9 mouse cellular contexts compared by ENCODE assay signal in the genomic region with DNA sequence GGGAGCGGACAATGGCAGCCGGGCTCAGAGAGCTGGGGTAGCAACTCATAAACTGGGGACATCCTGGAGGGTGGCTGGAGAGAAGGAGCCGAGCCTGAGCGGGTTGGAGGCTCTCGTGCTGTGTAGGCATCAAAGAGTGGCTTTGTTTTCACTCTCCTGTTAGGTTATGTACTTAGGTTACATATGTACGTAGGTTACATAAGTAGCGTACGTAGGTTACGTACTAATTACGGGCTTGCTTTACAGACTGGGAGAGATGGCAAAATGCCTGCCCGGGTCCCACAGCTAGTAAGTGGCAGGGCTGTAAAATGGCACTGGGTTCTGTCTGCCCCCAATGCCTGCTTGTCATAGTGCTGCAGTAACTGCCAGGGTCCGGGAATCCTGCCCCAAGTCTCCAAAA. TPM values are rescaled to one million over a fixed set of nuclear protein-coding genes. Genes with fewer than 3 reads are reported as not detected.
DNase-seq lines count a peak whose midpoint lies in the region; ATAC-seq lines count a peak whose summit lies in the region.
"Had no signal": no experiment of that assay in that cellular context is flagged by ENCODE, and none has a peak within 500 bp of the region (broad histone marks: within the 10 kb centered on the region; RNA-seq: fewer than 3 reads in every experiment).

No protein-coding gene starts in this region.

- H3K27ac ChIP-seq in midbrain, embryonic 11.5 days (ENCODE audit: low read depth, low read length), result no peak overlapping the region
- H3K27ac ChIP-seq in midbrain, embryonic 14.5 days (replicated peaks; ENCODE audit: low read depth, low read length), result no peak overlapping the region
- H3K27ac ChIP-seq in limb, embryonic 12.5 days, result peak overlapping the region; percentile 83

- H3K4me3 ChIP-seq in midbrain, embryonic 11.5 days (ENCODE audit: low read depth, low read length), result no peak overlapping the region
- H3K4me3 ChIP-seq in midbrain, embryonic 14.5 days (replicated peaks; ENCODE audit: low read depth, low read length), result no peak overlapping the region
- H3K4me3 ChIP-seq in limb, embryonic 12.5 days (replicated peaks), result no peak overlapping the region

- ATAC-seq in frontal cortex, adult (ENCODE audit: low TSS enrichment), result peak; percentile 44
- peak; percentile 46 for ATAC-seq in midbrain, embryonic 11.5 days (ENCODE audit: low FRiP score)
- no peak for ATAC-seq in midbrain, embryonic 14.5 days (ENCODE audit: low FRiP score, low TSS enrichment)
- peak; percentile 77 for ATAC-seq in limb, embryonic 12.5 days (ENCODE audit: insufficient number of reproducible peaks, insufficient read depth, low FRiP score, low TSS enrichment, low read depth)

- no peak for DNase-seq in frontal cortex, postnatal 25 days (ENCODE audit: low spot score in 2 of 2)
- DNase-seq in midbrain, embryonic 11.5 days (ENCODE audit: low spot score, missing footprints), result no peak
- no peak for DNase-seq in midbrain, embryonic 14.5 days
- DNase-seq in skeletal muscle tissue, adult 2 months (ENCODE audit: low read depth, low spot score), result peak; percentile 25
- DNase-seq in T-cell, adult 2 months (ENCODE audit: low spot score), result no peak
- DNase-seq in layer of hippocampus, adult 11-12 months (ENCODE audit: low spot score), result no peak

- peaks cover 24% of the 10 kb centered on the region for H3K27me3 ChIP-seq in midbrain, embryonic 11.5 days (ENCODE audit: control insufficient read depth, insufficient read depth, low read length)
- peaks cover 23% of the 10 kb centered on the region for H3K27me3 ChIP-seq in midbrain, embryonic 14.5 days (ENCODE audit: control insufficient read depth, insufficient read depth, low read length)
- peaks cover 7% of the 10 kb centered on the region for H3K27me3 ChIP-seq in limb, embryonic 12.5 days

- H3K9me3 ChIP-seq in midbrain, embryonic 11.5 days (ENCODE audit: control insufficient read depth, low read length), result no peaks in the 10 kb centered on the region
- H3K9me3 ChIP-seq in midbrain, embryonic 14.5 days (ENCODE audit: control insufficient read depth, low read length), result no peaks in the 10 kb centered on the region
- no peaks in the 10 kb centered on the region for H3K9me3 ChIP-seq in limb, embryonic 12.5 days

- no peak overlapping the region for H3K4me2 ChIP-seq in midbrain, embryonic 11.5 days
- H3K4me2 ChIP-seq in midbrain, embryonic 14.5 days (ENCODE audit: low read length), result no peak overlapping the region
- H3K4me2 ChIP-seq in limb, embryonic 12.5 days, result peak overlapping the region; percentile 39

- no peaks in the 10 kb centered on the region for H3K36me3 ChIP-seq in midbrain, embryonic 11.5 days (ENCODE audit: control insufficient read depth, insufficient read depth, low read length)
- no peaks in the 10 kb centered on the region for H3K36me3 ChIP-seq in midbrain, embryonic 14.5 days (ENCODE audit: control insufficient read depth, insufficient read depth, low read length)
- H3K36me3 ChIP-seq in limb, embryonic 12.5 days, result no peaks in the 10 kb centered on the region

- WGBS in midbrain, embryonic 11.5 days, result 60% methylated on average over 12 of the region's 12 CpGs
- whole genome bisulfite sequencing in midbrain, embryonic 14.5 days, result 58% methylated on average over 12 of the region's 12 CpGs
- whole genome bisulfite sequencing in limb, embryonic 12.5 days, result 48% methylated on average over 12 of the region's 12 CpGs

- H3K9ac ChIP-seq in midbrain, embryonic 11.5 days (ENCODE audit: low read length), result no peak overlapping the region
- H3K9ac ChIP-seq in midbrain, embryonic 14.5 days (replicated peaks; ENCODE audit: low read length), result no peak overlapping the region
- no peak overlapping the region for H3K9ac ChIP-seq in limb, embryonic 12.5 days (replicated peaks)

- H3K4me1 ChIP-seq in midbrain, embryonic 11.5 days (ENCODE audit: control insufficient read depth, insufficient read depth, low read length), result peaks cover 12% of the 10 kb centered on the region; the same call in 1 of the 2 replicates
- H3K4me1 ChIP-seq in midbrain, embryonic 14.5 days (ENCODE audit: control insufficient read depth, insufficient read depth, low read length), result 0 out of 2 replicates have a peak, but pooled peaks cover 3% of the 10 kb centered on the region
- H3K4me1 ChIP-seq in limb, embryonic 12.5 days (replicated peaks), result peaks cover 16% of the 10 kb centered on the region

RNA-seq across cellular contexts. Expression of gene Tifab, which starts 18.3 kb away (rescaled TPM):
- 0.43 and 0.60 TPM in 2 replicates for polyA plus RNA-seq in midbrain, embryonic 11.5 days (2014; fragmentation: Nextera tagmentation; extraction: Ambion mirVana)
- polyA plus RNA-seq in midbrain, embryonic 14.5 days (2014; fragmentation: Nextera tagmentation; extraction: Ambion mirVana), result 0.43 and 0.64 TPM in 2 replicates
- polyA plus RNA-seq in limb, embryonic 12.5 days (2016; fragmentation: Nextera tagmentation; extraction: Ambion mirVana), result 1.3 and 1.7 TPM in 2 replicates

RNA-seq across cellular contexts. Expression of gene Neurog1, which starts 54.9 kb away (rescaled TPM):
- 35.6 and 42.1 TPM in 2 replicates for polyA plus RNA-seq in midbrain, embryonic 11.5 days (2014; fragmentation: Nextera tagmentation; extraction: Ambion mirVana)
- 3.6 and 8.9 TPM in 2 replicates for polyA plus RNA-seq in midbrain, embryonic 14.5 days (2014; fragmentation: Nextera tagmentation; extraction: Ambion mirVana)
- polyA plus RNA-seq in limb, embryonic 12.5 days (2016; fragmentation: Nextera tagmentation; extraction: Ambion mirVana), result not detected in 2 replicates
- polyA plus RNA-seq: heart, embryonic 16.5 days had no signal
